Mouse (Mus musculus) testis, postnatal 10 days (tissue): Measurements from ENCODE around the gene Igf1r.

Source experiments
- DNase-seq: peaks from one replicate; pipeline ENCODE4 v3.0.0; 2021; ENCODE audit warnings: low spot score

The Igf1r gene

DNA sequence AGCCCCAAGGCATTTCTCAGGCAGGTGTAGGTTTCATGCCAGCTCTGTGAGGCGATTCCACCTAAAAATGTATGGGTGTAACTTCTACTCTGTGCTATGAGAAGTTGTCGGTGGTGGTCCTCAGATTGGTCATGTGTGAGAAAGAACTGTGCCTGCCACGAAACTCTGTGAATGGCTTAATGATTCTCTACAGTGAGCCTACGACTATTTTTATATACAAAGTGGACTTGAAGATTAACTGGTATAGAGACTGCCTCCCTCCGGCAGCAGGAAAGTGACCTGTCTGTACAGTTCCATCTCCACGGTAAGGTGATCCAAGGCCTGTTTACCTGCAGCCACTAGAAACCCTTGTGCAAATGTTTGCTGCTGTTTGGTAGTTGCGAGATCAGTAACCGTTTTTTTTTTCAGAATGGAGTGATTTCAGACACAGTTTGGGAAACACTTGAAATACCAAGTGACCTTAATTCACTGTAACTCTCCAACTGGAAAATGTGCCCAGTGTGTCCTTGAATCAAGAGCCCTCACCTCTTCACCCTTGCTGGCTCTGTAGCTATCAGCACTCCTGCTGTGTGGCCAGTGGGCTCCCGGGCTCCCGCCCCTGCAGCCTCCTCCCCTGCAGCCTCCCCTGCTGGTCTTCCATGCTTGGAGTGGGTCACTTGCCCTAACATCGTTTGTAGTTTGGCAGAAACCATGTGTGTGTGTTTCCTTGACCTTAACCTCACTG lies 127.7 kb downstream of the Igf1r start:
- no peak for DNase-seq

- no peak for DNase-seq
These were observed 132.7 kb downstream of the Igf1r start for GRCm38 (mm10) chr7:68085338-68085737.

DNA sequence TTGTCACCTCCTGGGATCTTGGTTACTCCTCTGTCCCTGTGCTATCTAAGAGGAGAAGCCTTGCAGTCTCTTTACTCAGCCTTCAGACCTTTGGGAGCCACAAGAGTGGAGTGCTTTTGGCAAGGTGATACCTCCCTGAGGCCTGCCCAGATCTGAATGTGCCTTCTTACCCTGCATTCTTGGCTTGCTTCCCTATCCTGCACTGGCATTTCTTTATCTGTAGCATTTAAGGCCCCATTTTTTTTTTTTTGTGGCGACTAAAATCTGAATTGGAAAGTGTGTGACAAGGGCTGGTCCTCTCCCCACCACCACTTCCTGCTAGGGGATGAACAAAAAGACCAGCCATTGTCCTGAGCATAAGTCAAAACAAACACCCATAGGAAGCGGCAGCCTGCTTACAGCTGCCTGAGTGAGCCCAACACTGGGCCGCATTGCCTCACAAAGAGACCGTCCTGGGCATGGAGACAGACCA lies 133.3 kb downstream of the Igf1r start:
- DNase-seq: no peak

DNA sequence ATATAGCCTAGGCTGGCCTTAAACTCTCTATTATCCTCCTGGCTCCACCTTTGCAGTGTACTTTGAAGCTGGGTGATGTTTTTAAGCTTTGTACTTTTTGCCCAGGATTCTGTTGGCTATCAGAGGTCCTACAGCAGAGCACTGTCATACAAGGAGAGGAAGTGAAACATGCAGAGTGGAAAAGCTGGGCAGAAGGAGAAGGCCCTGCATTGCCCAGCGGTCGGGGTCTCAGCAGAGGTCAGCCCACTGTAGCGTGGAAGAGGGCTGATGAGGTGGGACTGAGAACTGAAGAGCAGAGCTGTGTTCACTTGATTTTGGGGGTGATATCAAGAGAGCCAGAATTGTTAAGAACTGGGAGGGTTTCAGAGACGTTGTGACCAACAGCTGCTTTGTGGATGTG lies 134.9 kb downstream of the Igf1r start:
- no peak for DNase-seq

DNA sequence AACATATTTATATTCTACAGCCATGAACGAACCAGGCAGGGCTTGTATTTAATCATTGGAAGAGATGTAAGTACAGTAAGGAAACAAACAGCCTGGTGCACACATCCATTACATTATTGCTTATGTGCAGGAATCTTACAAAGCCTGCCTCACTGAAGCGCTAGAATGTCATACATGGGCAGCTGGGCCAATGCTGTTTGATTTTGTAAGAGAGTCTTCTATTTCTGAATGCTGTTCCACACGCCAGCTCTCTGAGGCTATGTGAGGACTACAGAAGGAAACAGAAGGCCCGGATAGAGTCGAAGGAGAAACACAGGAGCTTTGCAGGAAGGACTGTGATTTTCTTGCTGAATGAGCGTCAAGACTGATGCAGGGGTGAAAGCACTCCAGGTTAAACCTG lies 136.2 kb downstream of the Igf1r start:
- no peak for DNase-seq

DNA sequence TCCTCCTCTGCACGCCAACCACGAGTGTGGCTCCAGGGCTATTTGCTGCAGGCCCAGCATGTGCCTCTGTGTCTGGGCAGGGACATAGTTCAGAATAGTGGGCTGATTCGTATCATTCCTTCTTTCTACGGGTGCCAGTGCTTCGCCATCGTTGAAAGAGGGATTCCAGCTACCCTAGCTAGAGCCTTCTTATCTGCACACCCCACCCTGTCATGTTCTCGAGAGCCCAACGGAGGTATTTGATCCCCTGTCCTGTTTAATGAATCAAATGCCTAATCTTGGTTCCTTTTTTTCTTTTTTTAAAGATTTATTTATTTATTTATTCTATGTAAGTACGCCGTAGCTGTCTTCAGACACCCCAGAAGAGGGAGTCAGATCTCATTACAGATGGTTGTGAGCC lies 137.1 kb downstream of the Igf1r start:
- DNase-seq: no peak

DNA sequence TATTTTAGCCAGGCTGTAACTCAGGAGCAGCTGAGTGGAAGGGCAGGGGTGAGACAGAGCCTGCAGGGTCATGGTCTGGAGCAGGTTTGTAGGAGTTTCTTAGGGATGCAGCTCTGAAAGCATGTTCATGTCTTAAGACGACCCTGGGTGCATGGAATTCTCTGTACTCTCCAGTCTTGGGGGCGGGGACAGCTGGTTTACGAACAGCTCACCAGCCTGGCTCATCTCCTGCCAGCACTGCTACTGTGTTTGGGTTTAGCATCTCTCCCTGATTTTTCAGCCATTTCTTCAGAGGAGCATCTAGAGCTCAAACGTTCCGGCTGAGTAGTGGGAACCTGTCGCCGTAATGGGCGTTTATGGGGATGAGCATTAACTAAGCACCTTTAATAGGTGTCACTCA lies 137.9 kb downstream of the Igf1r start:
- DNase-seq: no peak

GRCm38 (mm10) chr7:68092304-68092978 lies 139.8 kb downstream of the Igf1r start:
- no peak for DNase-seq

DNA sequence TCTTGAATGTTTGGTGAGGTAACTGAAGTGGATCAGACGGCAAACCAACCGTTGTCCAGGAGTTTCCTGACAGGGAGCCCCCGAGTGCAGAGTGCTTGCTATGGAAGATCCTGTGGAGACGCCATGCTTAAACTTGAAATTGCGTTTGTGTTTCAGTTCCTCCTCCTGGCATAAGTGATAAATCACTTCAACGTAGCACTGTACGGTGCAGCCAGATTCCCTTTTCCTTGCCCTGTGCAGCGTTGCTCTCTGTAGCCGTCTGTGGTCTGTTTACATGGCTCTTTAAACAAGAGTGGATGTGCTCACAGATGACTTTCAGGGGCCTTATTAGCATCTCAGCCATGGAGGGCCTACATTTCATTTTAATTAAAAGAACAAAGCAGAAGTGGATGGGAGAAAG lies 141.2 kb downstream of the Igf1r start:
- DNase-seq: no peak

DNA sequence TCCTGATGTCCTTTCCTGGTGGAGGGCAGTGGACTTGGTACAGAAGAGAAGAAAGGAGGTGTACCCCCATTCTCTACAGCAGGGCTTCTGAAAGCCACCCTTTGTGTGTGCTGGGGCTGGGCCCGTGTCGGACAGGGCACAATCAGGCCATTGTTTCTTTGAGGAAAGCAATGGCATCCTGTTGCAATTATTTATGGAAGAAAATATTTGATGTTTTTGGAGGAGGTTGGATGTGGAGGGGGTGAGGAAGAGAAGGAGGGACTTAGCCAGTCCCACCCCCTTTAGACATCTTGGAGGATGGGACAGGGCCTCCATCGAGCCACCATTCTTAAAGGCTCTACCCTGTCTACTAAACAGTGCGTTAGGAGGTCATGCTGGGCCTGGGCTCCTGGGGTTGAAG lies 142.9 kb downstream of the Igf1r start:
- no peak for DNase-seq

GRCm38 (mm10) chr7:68096411-68096810 lies 143.8 kb downstream of the Igf1r start:
- no peak for DNase-seq

- DNase-seq: no peak
These were observed 144.6 kb downstream of the Igf1r start for GRCm38 (mm10) chr7:68097081-68097836.

GRCm38 (mm10) chr7:68098098-68098497 lies 145.5 kb downstream of the Igf1r start:
- no peak for DNase-seq

DNA sequence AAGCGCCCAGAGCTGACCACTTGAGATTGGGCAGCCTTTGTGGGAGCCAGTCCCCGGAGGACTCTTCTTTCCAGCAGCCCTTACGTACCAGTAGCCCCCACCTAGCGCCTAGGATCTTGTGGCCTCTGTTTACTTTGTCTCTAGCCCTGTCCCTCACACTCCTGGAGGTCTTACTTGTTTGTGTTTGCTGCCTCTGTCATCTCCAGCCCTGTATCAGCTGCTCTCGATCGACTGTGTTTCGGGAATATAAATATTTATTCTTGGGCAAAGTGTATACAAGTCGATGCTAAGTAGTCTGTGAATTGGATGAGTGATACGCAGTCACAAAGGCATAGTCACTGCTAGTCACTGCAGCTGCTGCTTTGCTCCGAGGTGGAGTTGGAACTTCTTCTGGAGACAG lies 147.8 kb downstream of the Igf1r start:
- DNase-seq: no peak

DNA sequence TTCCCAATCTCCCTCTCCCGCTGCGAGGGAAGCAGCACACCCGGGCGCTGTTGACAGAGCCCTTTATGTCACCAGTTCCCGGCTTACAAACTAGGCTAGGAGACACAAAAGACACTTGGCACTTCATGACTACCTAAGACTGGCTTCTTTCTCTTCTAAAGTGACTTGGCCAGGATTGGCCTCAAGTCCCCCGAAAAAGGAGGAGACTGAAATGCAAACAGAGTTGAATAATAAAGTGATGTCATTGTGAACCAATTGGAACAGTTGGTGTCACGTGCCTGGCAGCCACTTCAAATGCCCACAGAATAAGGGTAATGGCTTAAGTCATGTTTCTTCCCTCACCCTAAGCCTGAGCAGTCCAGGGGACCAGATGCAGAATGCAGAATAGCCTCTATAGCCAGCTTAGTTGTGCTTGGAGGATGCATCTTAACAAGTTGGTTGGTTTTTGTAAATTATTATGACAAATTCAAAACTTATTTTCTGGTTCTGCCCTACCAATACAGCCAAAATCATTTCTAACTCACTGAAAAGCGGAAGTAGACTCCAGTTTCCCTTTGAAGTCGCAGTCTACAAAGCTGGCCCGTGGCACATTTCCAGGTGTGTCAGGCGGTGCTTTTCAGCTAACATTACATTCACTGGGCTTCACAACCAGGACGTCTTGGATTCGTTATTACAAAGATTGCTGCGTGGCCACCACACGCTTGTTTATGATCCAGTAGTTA lies 150.0 kb downstream of the Igf1r start:
- DNase-seq: peak; percentile 62

- DNase-seq: no peak
These were observed 150.5 kb downstream of the Igf1r start for GRCm38 (mm10) chr7:68103178-68103530.

GRCm38 (mm10) chr7:68111532-68111931 lies 158.9 kb downstream of the Igf1r start:
- DNase-seq: no peak

- no peak for DNase-seq
These were observed 160.0 kb downstream of the Igf1r start for GRCm38 (mm10) chr7:68112582-68112981.

DNA sequence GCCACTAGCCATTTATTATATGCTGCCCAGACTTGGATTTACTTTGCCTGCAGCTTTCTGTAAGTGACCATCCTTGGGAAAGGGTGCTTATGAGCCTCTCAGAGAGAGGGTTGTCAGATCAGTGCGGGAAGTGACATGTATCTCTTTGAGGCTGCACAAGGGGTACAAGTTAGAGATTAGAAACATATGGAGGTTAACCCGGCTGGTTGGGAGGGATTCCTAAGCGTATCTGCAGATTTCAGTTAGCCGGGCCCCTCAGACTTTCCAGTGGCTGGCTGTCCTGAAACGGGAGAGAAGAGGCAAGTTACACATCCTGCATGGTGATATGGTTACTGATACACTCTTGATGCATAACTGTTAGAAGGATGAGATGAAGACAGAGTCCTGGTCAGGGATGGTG lies 161.7 kb downstream of the Igf1r start:
- no peak for DNase-seq

DNA sequence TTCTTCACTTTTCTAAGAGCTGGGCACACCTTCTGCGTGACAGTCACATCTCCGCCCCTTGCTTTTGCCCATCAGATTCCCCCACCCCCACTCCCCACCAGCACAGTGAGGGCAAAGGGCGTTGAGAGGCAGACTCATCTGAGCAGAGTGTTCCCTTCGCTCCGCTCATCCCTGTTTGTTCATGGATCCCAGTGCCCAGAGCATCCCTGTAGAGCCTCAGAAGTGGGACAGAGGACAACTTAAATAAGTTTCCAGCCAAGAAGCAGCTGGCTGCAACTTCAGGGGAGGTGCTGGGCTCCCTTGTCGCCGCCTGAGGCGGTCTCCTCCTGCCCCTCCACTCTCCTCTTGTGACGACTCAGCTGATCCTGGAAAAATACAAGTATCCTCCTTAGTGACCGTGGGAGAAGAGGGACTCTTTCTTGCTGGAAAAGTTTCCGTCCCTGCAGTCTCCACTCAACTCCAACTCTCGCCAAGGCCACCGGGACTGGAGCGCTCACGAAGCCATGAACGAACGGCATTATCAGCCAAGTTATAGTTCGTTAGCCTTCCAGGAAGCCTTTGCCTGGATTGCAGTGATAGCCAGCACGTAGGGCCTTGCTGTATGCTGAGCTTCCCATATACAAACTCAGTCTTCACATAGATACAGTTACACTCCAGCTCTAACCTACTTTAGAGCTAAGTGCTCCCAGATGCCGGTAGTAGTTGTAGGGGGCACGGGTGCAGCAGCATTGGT lies 162.5 kb downstream of the Igf1r start:
- no peak for DNase-seq

GRCm38 (mm10) chr7:68117567-68117966 lies 164.9 kb downstream of the Igf1r start:
- no peak for DNase-seq

DNA sequence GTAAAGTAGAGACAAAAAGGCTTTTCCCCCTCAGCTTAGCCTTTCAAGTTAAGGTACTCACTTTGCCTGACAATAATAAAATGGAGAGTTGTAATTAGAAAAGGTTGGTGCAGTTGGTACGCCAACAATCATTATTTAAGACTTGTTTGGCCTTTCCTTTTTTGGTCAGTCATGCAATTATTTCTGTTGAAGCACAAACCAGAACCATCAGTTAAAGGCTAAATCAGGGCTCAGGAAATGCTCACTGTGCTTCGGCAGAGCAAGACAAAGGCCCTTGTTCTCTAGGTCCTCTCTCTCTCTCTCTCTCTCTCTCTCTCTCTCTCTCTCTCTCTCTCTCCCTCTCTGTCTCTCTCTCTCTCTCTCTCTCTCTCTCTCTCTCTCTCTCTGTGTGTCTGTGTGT lies 165.4 kb downstream of the Igf1r start:
- DNase-seq: no peak
